Mouse (Mus musculus) neutrophil, adult 5-6 weeks (primary cell): Measurements from ENCODE around the gene Socs1. TPM values are rescaled to one million over a fixed set of nuclear protein-coding genes. Genes with fewer than 3 reads are reported as not detected.
"Not testable (repeated sequence)": the region's sequence is repeated elsewhere in the genome, so short reads cannot be mapped to it uniquely, and the experiment has no call there.

Experiments
- ATAC-seq: fragments of 151-379, 151-347 bp; 2 replicates; pipeline ENCODE4 v1.8.0; 2017; ENCODE audit warnings: mild to moderate bottlenecking, moderate TSS enrichment; ENCODE audit not compliant: insufficient number of reproducible peaks, poor library complexity, low FRiP score, severe bottlenecking; ENCODE audit errors: extremely low read depth
- total RNA-seq: library from RNA; stranded (forward); fragments of 200-1000 nt; gene quantifications from 2 replicates; pipeline ENCODE4 v1.2.3, GENCODE M21; 2017

Gene Socs1
- 3.5 and 3.7 TPM in 2 replicates for total RNA-seq

- peak; percentile 58 for ATAC-seq
Observed at GRCm38 (mm10) chr16:10785371-10786231, at the start of gene Socs1. Gene Socs1 (minus strand): TSS chr16:10785536.

- no peak for ATAC-seq
Observed at GRCm38 (mm10) chr16:10834542-10834910, 49.2 kb upstream of the Socs1 start.

- no peak for ATAC-seq
Observed at GRCm38 (mm10) chr16:10828461-10828805, 43.1 kb upstream of the Socs1 start.

- ATAC-seq: no peak
Observed at GRCm38 (mm10) chr16:10827766-10828460, 42.6 kb upstream of the Socs1 start.

DNA sequence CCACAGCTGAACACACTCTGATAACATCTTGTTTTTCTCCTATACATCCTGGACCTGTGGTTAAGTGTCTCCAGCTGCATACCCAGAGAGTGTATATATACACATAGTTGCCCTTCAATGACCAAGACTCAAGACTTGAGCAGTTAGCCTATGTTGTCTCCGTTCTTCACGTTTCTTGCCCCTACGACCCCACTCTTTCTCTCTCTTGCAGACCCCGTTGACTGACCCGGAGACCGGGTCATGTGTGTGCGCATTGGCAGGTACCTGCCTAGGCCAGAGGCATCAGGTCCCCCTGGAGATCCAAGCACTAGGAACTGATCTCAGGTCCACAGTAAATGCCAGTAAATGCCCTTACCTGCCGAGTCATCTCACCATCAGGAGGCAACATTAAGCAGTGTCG is 41.9 kb upstream of the Socs1 start:
- ATAC-seq: no peak

DNA sequence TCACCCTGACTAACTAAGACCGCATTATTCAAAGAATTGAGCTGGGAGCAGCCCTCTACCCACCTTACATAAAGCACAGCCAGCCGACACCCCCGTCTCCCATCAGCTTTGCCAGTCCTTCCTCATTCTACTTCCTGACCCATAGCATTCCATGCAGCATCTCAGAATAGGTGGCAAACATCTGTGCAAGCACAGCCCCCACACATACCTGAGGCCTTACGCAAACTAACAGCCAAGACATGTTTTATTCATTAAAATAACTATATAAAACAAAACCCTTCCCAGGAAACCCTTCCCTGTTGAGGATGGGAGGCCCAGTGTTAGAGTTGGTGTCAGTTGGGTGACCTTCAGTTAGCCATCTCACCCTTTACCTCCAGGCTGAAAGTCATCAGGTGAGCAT is 40.5 kb upstream of the Socs1 start:
- no peak for ATAC-seq

GRCm38 (mm10) chr16:10824536-10824935 is 39.2 kb upstream of the Socs1 start:
- ATAC-seq: no peak

GRCm38 (mm10) chr16:10821387-10821786 is 36.1 kb upstream of the Socs1 start:
- 0 out of 2 replicates have a peak, but pooled peaks have one; percentile 14 for ATAC-seq

DNA sequence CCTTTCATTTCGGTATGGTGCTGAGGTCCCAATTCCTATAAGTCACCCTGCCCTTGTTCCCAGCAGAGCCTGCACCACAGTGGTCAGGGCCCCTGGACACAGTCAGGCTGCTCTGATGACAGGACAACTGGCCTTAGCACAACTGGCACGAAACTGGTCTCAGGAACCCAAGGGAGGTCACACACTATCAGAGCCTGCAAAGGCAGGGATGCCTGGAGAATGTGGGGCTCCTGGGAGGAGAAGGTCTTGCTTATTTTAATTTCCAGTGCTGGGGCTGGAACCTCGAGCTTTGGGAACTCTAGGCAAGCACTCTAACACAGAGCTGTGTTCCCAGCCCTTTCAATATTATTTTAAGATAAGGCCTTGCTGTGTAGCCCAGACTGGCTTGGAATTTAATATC is 34.6 kb upstream of the Socs1 start:
- ATAC-seq: no peak

- peak; percentile 17; the same call in 1 of the 2 replicates for ATAC-seq
Observed at GRCm38 (mm10) chr16:10818579-10819135, 33.3 kb upstream of the Socs1 start.

- peak; percentile 7; the same call in 1 of the 2 replicates for ATAC-seq
Observed at GRCm38 (mm10) chr16:10814864-10815263, 29.5 kb upstream of the Socs1 start.

GRCm38 (mm10) chr16:10813726-10814125 is 28.4 kb upstream of the Socs1 start:
- no peak for ATAC-seq

GRCm38 (mm10) chr16:10812865-10813371 is 27.6 kb upstream of the Socs1 start, which contains the start of gene Gm11172:
Gene Gm11172 (plus strand): TSS chr16:10812915.
- no peak for ATAC-seq

GRCm38 (mm10) chr16:10810376-10810775 is 25.0 kb upstream of the Socs1 start:
- ATAC-seq: no peak

DNA sequence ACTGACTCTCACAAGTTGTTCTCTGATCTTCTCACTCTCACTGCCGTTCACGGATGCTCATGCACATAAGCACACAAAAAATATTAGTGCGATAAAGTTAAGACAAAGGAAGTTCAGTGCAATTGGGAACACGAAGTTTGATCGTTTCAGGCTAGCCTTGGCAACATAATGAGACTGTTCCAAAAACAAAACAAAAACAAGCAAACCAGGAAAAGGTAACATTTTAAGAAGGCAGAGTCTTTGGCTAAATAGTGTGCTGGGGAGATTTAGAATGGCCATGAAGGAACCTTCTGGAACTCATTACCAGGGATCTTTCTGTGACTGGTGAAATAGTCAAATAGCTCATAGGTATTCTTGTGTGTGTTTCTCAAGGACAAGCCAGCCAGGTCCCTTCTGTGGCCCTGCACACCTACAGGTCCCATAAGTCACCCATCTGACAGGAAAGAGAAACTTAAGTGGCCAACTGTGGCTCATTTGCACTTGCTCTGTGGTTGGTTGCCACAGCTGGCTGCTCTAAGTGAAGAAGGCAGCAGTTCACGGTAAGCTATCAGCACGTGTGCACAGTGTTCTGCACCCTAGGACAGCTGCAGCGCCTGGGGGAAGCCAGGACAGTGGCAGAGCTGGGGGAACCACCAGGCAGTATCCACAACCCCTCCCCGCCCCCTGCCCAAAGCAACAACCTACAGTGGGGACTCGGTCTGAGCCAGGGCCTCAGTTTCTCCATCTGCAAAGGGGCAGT is 20.6 kb upstream of the Socs1 start, which contains the start of gene Prm1:
TSS of gene Prm1 (minus strand) at position 51 of the 739 bp plus-strand sequence.
- peak; percentile 58 for ATAC-seq

DNA sequence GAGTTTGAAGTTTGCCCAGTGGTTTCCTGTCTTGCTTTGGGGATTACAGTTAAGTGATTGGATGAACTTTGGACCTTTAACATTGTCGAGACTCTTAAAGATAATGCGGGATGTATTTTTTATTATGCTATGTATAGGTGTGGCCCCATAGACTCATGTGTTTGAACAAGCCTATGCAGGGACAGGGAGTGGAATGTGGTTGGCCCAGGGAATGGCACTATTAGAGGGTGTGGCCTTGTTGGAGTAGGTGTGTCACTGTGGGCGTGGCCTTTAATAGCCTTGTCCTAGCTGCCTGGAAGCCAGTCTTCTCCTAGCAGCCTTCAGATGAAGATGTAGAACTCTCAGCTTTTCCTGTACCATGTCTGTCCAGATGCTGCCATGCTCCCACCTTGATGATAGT is 17.1 kb upstream of the Socs1 start:
- ATAC-seq: not testable (repeated sequence)

GRCm38 (mm10) chr16:10796034-10796433 is 10.7 kb upstream of the Socs1 start, which contains the start of gene Prm2:
Gene Prm2 (minus strand): TSS chr16:10796134.
- no peak for ATAC-seq

- ATAC-seq: no peak
Observed at GRCm38 (mm10) chr16:10790702-10791101, 5.4 kb upstream of the Socs1 start, which contains the start of gene Prm3. Gene Prm3 (minus strand): TSS chr16:10790914.

DNA sequence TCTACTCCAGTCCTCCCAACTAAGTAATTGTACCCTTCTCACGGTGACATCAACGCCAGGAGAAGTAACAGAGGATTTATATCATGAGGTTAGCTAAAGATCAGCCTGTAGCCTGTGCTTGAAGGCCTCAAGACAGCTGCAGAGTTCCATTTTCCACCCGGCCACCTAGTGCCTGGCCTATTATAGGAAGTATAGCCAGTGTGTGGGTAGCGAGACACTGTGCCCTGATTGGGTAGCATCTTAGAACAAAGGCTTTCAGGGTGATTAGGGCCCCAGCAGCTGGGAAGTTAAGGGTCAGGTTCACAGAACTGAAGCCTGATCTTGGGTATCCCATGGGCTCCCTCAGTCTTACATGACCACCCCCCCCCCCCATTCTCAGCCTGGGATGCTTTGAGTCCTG is 3.5 kb upstream of the Socs1 start:
- ATAC-seq: no peak
